Mouse (Mus musculus) CD4-positive helper T cell, adult 2 months (primary cell): ENCODE results near the gene Ache.
A peak's percentile ranks its signal among the peaks of the same experiment; 100 is the strongest.

Experiments used
- DNase-seq: peaks from one replicate; pipeline ENCODE4 v3.0.0-alpha.2; 2012; ENCODE audit warnings: low read depth, missing footprints, low spot score

Gene Ache

GRCm38 (mm10) chr5:137333512-137334174 lies 46.3 kb downstream of the Ache start, which contains the start of gene Slc12a9:
TSS of gene Slc12a9 (minus strand) at chr5:137333597.
- peak; percentile 93 for DNase-seq

GRCm38 (mm10) chr5:137334317-137334716 lies 47.0 kb downstream of the Ache start:
- no peak for DNase-seq

GRCm38 (mm10) chr5:137335066-137335465 lies 47.7 kb downstream of the Ache start:
- DNase-seq = no peak

GRCm38 (mm10) chr5:137337190-137337589 lies 49.9 kb downstream of the Ache start:
- DNase-seq = no peak

- DNase-seq = peak; percentile 72
Measured at GRCm38 (mm10) chr5:137338256-137338655, 50.9 kb downstream of the Ache start.

- DNase-seq = no peak
Measured at GRCm38 (mm10) chr5:137338663-137339289, 51.5 kb downstream of the Ache start.

GRCm38 (mm10) chr5:137339290-137339979 lies 52.1 kb downstream of the Ache start:
- no peak for DNase-seq

- no peak for DNase-seq
Measured at GRCm38 (mm10) chr5:137340222-137340621, 52.9 kb downstream of the Ache start.

GRCm38 (mm10) chr5:137342407-137343012 lies 55.2 kb downstream of the Ache start:
- DNase-seq = no peak

GRCm38 (mm10) chr5:137343412-137343811 lies 56.1 kb downstream of the Ache start:
- DNase-seq = no peak

- DNase-seq = no peak
Measured at GRCm38 (mm10) chr5:137343869-137344268, 56.5 kb downstream of the Ache start.
